Mouse (Mus musculus) 3T3-L1 (cell line): ENCODE measurements around the gene Dnah2.
A peak's percentile ranks its signal among the peaks of the same experiment; 100 is the strongest.

Source experiments
- DNase-seq: peaks from one replicate; pipeline ENCODE4 v3.0.0-alpha.2; 2015; ENCODE audit warnings: low read depth, low spot score

The Dnah2 gene

GRCm38 (mm10) chr11:69419813-69420553 lies 128.9 kb downstream of the Dnah2 start:
- peak; percentile 71 for DNase-seq

- peak; percentile 66 for DNase-seq
Observed at GRCm38 (mm10) chr11:69419443-69419812, 129.5 kb downstream of the Dnah2 start.

GRCm38 (mm10) chr11:69418481-69419442 lies 130.1 kb downstream of the Dnah2 start:
- DNase-seq, result peak; percentile 99

- DNase-seq, result peak; percentile 97
Observed at GRCm38 (mm10) chr11:69417449-69418384, 131.2 kb downstream of the Dnah2 start.

- DNase-seq, result peak; percentile 39
Observed at GRCm38 (mm10) chr11:69416921-69417448, 131.9 kb downstream of the Dnah2 start.

GRCm38 (mm10) chr11:69416509-69416908 lies 132.4 kb downstream of the Dnah2 start:
- peak; percentile 28 for DNase-seq

- DNase-seq, result peak; percentile 71
Observed at GRCm38 (mm10) chr11:69415668-69416451, 133.1 kb downstream of the Dnah2 start.

GRCm38 (mm10) chr11:69415327-69415667 lies 133.6 kb downstream of the Dnah2 start:
- DNase-seq, result peak; percentile 69

- DNase-seq, result peak; percentile 79
Observed at GRCm38 (mm10) chr11:69414421-69415326, 134.2 kb downstream of the Dnah2 start.

- peak; percentile 55 for DNase-seq
Observed at GRCm38 (mm10) chr11:69413221-69414181, 135.4 kb downstream of the Dnah2 start, which contains the start of gene Kdm6b. Gene Kdm6b, minus strand, starts transcription at chr11:69413675.

GRCm38 (mm10) chr11:69412548-69412947 lies 136.4 kb downstream of the Dnah2 start:
- peak; percentile 9 for DNase-seq

- DNase-seq, result peak; percentile 79
Observed at GRCm38 (mm10) chr11:69411538-69412203, 137.2 kb downstream of the Dnah2 start.

GRCm38 (mm10) chr11:69411073-69411535 lies 137.8 kb downstream of the Dnah2 start:
- DNase-seq, result peak; percentile 97

- DNase-seq, result peak; percentile 84
Observed at GRCm38 (mm10) chr11:69410310-69411072, 138.4 kb downstream of the Dnah2 start.

- DNase-seq, result no peak
Observed at GRCm38 (mm10) chr11:69410045-69410309, 138.9 kb downstream of the Dnah2 start.

GRCm38 (mm10) chr11:69409378-69410044 lies 139.4 kb downstream of the Dnah2 start:
- peak; percentile 83 for DNase-seq
